Mouse (Mus musculus) brain, embryonic 14.5 days (tissue): ENCODE measurements around the gene Idh3a.

Experiments used
- CTCF ChIP-seq: fragments of 200-500 bp; IDR thresholded peaks from 2 replicates; pipeline ENCODE4 v1.5.1; 2012; ENCODE audit warnings: inconsistent platforms, mild to moderate bottlenecking, moderate library complexity, borderline replicate concordance; ENCODE audit not compliant: insufficient read depth, insufficient read length; ENCODE audit errors: extremely low read depth
- POLR2A ChIP-seq: fragments of 200-500 bp; IDR thresholded peaks from 2 replicates; pipeline ENCODE4 v1.6.1; 2012; ENCODE audit warnings: mild to moderate bottlenecking, inconsistent platforms, borderline replicate concordance; ENCODE audit not compliant: poor library complexity, insufficient read depth, insufficient read length, severe bottlenecking; ENCODE audit errors: extremely low read depth

DNA sequence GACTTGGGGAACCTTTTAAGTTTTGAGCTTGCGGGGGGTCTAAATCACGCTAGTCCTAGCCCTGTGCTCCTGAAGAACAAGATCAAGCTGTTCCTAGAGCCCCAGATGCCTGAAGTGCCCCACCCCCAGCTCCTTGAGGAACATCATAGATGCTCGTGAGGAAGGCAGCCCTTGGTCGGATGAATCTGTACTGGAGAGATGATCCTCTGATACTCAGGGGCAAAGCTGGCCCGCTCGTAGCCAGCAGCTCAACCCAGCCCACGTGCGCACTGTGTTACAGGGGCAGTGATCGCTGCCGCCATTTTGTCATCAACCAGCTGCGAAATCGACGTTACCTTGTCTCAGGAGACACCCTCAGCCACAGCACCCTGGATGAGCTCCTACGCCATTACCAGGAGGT, 47.5 kb upstream of the Idh3a start, which contains the start of gene Sh2d7:
- TF ChIP-seq CTCF (no peak), POLR2A (no peak)
